Mouse (Mus musculus) spleen, adult 10 weeks (tissue): ENCODE measurements around the gene Cracr2a. TPM values are rescaled to one million over a fixed set of nuclear protein-coding genes. Genes with fewer than 3 reads are reported as not detected.

Source experiments
- polyA plus RNA-seq: library from polyadenylated mRNA; stranded (reverse); fragments of 350-450 nt; fragmentation: Illumina TruSeq; extraction: RNeasy Lipid Tissue Mini Kit (QIAGEN cat#74804); gene quantifications from one replicate; pipeline ENCODE4 v1.2.3, GENCODE M21; 2015; ENCODE audit warnings: low replicate concordance; ENCODE audit not compliant: insufficient read depth

Gene Cracr2a
- polyA plus RNA-seq: 10.0 TPM

DNA sequence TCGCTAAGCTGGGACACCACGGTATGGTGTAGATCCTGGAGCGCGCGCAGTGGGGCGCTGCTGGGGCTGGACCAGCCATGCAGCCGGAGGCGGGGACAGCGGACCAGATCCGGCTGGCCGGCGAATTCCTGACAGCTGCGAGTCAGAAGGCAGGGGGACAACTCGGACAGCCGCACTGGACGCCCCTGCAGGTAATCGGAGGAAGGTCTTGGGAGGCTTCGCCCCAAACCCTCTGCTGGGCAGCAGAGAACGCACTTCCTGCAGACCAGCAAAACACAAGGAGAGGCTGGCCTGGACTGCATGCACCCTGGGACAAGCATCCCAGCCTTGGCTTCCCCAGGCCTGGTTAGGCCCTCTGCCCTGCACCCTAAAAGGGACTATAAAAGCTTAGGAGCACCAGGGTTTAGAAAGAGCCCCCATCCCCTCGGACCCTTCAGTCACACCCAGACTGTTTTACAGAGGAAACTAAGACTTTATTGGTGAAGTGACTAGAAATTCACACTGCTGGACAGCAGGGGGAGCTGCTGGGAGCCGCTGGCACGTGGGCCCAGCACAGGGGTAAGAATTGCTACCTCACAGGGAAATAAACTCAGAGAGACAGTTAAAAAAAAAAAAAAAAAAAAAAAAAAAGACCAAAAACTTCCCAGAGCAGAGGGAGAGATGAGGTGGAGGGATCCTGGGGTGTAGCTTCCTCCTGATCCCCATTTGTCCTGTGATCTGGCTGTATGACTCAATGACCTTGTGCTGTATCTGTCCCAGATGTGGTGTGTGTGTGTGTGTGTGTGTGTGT is at the start of gene Cracr2a:
Gene Cracr2a (plus strand): TSS at position 108 of the 790 bp plus-strand sequence.

Other genes starting within 250 kb of the Cracr2a start
- gene Parp11, start 114.5 kb upstream of the Cracr2a start, polyA plus RNA-seq: 59.8 TPM
- gene Prmt8, start 208.1 kb downstream of the Cracr2a start, polyA plus RNA-seq: not detected